Mouse (Mus musculus) kidney, postnatal 0 days (tissue): ENCODE data around the gene Ifngr2. TPM values are rescaled to one million over a fixed set of nuclear protein-coding genes. Genes with fewer than 3 reads are reported as not detected.

ENCODE experiments used
- ATAC-seq: fragments of 200-750 bp; cut with Nextera tagmentation; replicated peaks from 2 replicates; pipeline ENCODE4 v1.8.0; 2017; ENCODE audit warnings: low read depth, moderate number of reproducible peaks, moderate TSS enrichment, moderate library complexity; ENCODE audit not compliant: low FRiP score
- DNase-seq: peaks from one replicate; pipeline ENCODE4 v3.0.0-alpha.2; 2016; ENCODE audit warnings: low spot score
- H3K27ac ChIP-seq: fragments of 300-500 bp; sonication (generic); 2 replicates; pipeline ENCODE4 v1.5.1; 2014; ENCODE audit warnings: mild to moderate bottlenecking
- H3K27me3 ChIP-seq: fragments of 300-500 bp; sonication (generic); 2 replicates; pipeline ENCODE4 v1.6.1; 2014; ENCODE audit warnings: low read length, mixed read lengths; ENCODE audit not compliant: insufficient read depth
- H3K36me3 ChIP-seq: fragments of 300-500 bp; sonication (generic); 2 replicates; pipeline ENCODE4 v1.6.1; 2014; ENCODE audit warnings: low read length, mixed read lengths; ENCODE audit not compliant: insufficient read depth
- H3K4me1 ChIP-seq: fragments of 300-500 bp; sonication (generic); replicated peaks from 2 replicates; pipeline ENCODE4 v1.6.1; 2014; ENCODE audit warnings: antibody characterized with exemption, low read length, mixed read lengths; ENCODE audit not compliant: insufficient read depth
- H3K4me2 ChIP-seq: fragments of 300-500 bp; sonication (generic); 2 replicates; pipeline ENCODE4 v1.6.1; 2014; ENCODE audit warnings: mild to moderate bottlenecking, low read length, moderate library complexity, mixed read lengths
- H3K4me3 ChIP-seq: fragments of 300-500 bp; sonication (generic); replicated peaks from 2 replicates; pipeline ENCODE4 v1.5.1; 2014; ENCODE audit warnings: low read depth, low read length
- H3K9ac ChIP-seq: fragments of 300-500 bp; sonication (generic); 2 replicates; pipeline ENCODE4 v1.6.1; 2014; ENCODE audit warnings: low read depth, low read length
- H3K9me3 ChIP-seq: fragments of 300-500 bp; sonication (generic); replicated peaks from 2 replicates; pipeline ENCODE4 v1.6.1; 2016; ENCODE audit warnings: low read length, inconsistent platforms, mixed read lengths
- CTCF ChIP-seq: IDR thresholded peaks from 2 replicates; pipeline ENCODE4 v1.5.1; 2016; ENCODE audit warnings: antibody characterized with exemption, low read depth, mild to moderate bottlenecking, moderate library complexity
- WGBS: fragments of 180-500 bp; shearing (Covaris S2); extraction: QIAGEN DNeasy Blood & Tissue Kit; methylation state at CpG from one replicate; pipeline ENCODE4 v1.1.7; 2014; 5-methylcytosine and 5-hydroxymethylcytosine counted together
- polyA plus RNA-seq: library from polyadenylated mRNA; unstranded; fragments of >200 nt; fragmentation: Nextera tagmentation; extraction: Ambion mirVana; gene quantifications from 2 replicates; pipeline ENCODE4 v1.2.1, GENCODE M21; 2015

The Ifngr2 gene
- polyA plus RNA-seq, 1 experiment from 2014 or later = 42.6 TPM

DNA sequence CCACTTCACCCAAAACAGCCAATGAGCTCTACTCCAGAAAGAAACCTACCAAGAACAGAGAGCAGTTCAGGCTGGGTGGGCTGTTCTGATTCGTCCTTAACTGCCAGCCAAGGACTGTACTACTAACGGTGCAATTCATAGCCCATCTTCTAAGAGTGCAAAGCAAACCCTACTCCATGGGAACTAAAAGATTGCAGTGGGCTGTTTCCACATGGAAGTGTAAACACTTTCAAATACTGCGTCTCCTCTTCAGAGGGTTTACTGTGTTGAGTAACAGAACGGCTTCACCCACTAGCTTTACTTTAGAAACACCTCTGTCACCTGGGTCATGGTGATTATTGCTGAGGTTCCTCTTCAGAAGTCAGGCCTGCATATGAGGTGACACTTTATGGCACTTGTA, 54.2 kb downstream of the Ifngr2 start:
- Histone ChIP-seq H3K9me3 (no peaks in the 10 kb centered on the region), H3K4me2 (no peak overlapping the region), H3K4me1 (no peaks in the 10 kb centered on the region), H3K27ac (no peak overlapping the region), H3K9ac (no peak overlapping the region), H3K4me3 (no peak overlapping the region), H3K27me3 (no peaks in the 10 kb centered on the region), H3K36me3 (no peaks in the 10 kb centered on the region)
- no peak for TF ChIP-seq CTCF
- 41% methylated on average over 4 of the region's 4 CpGs for WGBS
- no peak for ATAC-seq
- DNase-seq = no peak

DNA sequence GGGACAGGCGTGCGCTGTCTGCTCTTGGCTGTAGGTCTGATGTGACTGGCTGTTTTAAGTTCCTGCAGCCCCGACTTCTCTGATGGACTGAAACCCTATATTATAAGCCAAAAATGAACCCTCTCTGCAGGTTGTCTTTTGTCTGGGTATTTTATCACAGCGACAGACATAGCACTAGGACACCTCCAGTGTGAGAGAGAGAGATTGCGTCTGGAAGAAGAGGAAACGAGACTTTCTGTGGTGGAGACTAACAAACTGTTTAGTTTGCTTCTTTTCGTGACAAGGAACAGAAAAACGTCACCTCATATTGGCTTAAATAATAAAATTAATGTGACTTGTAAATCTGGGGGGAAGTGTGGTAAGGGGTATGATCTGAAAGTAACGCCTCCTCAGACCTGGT, 54.8 kb downstream of the Ifngr2 start:
- WGBS = 47% methylated on average over 9 of the region's 9 CpGs
- H3K9ac ChIP-seq = no peak overlapping the region

GRCm38 (mm10) chr16:91605156-91605555, 58.3 kb downstream of the Ifngr2 start:
- TF ChIP-seq CTCF = no peak
- Histone ChIP-seq H3K4me1 (no peaks in the 10 kb centered on the region), H3K4me2 (no peak overlapping the region), H3K4me3 (no peak overlapping the region), H3K9me3 (no peaks in the 10 kb centered on the region), H3K27me3 (no peaks in the 10 kb centered on the region), H3K9ac (no peak overlapping the region), H3K27ac (no peak overlapping the region), H3K36me3 (no peaks in the 10 kb centered on the region)
- ATAC-seq (no peak), DNase-seq (no peak)
- 66% methylated on average over 6 of the region's 6 CpGs for WGBS

More for the DNA sequence above, 54.8 kb downstream of the Ifngr2 start:
- Histone ChIP-seq H3K27me3 (no peaks in the 10 kb centered on the region), H3K9me3 (no peaks in the 10 kb centered on the region), H3K27ac (no peak overlapping the region), H3K36me3 (no peaks in the 10 kb centered on the region), H3K4me1 (no peaks in the 10 kb centered on the region), H3K4me3 (no peak overlapping the region), H3K4me2 (no peak overlapping the region)
- no peak for TF ChIP-seq CTCF
- no peak for DNase-seq
- no peak for ATAC-seq

DNA sequence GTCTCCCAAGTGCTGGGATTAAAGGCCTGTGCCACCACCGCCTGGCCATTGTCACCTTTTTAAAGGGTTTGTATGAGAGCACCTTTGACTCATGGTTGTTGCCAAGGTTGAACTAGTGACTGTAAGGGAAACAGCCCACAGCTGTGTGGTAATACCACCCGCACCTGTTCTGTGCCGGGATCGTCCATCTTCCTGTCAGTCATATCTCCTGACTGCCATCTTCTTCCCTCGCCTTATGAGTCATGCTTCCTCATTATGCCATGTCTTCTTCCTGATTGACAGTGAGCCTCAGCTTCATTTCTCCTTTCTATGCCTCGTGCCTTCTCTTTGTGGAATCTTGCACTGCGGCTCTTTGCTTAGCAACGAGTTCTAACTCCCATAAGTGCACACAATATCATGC, 60.1 kb downstream of the Ifngr2 start:
- no peaks in the 10 kb centered on the region for H3K27me3 ChIP-seq
- H3K4me2 ChIP-seq = no peak overlapping the region
- H3K4me1 ChIP-seq = no peaks in the 10 kb centered on the region
- DNase-seq = no peak
- H3K9me3 ChIP-seq = no peaks in the 10 kb centered on the region
- WGBS = 91% methylated on average over 8 of the region's 8 CpGs
- no peak overlapping the region for H3K27ac ChIP-seq
- H3K9ac ChIP-seq = no peak overlapping the region
- TF ChIP-seq CTCF = no peak
- no peaks in the 10 kb centered on the region for H3K36me3 ChIP-seq
- no peak overlapping the region for H3K4me3 ChIP-seq
- ATAC-seq = no peak

DNA sequence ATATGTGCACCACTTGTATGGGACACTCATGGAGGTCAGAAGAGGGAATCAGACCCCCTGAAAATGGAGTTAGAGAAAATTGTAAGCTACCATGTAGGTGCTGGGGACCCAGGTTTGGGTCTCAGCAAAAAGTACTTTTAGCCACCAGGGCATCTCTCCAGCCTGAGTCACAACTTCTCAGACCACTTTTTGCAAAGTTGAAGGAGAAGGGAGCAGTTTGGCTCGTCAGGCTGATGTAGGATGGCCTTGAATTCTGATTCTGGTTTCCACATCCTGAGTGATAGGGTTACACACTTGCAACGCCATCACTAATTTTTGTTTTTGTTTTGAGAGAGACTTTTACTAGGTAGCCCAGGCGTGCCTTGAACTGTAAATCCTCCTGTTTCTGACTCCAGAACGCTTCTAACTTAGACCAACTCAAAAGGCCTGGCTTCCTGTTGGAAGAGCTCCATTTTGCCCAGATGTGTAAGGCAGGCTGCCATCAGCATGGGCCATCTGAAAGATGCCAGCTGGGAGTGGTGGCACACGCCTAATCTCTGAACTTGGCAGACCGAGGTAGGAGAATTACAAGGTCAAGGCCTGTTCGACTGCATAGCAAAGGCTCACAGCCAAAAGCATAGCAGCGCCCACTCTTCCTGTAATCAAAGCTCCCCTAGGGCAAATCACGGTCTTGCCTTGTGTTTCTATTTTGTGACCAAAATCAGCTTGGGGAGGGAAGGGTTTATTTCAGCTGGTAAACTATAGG, 62.8 kb downstream of the Ifngr2 start:
- Histone ChIP-seq H3K9ac (no peak overlapping the region), H3K4me1 (no peaks in the 10 kb centered on the region), H3K27ac (no peak overlapping the region), H3K4me2 (no peak overlapping the region), H3K4me3 (no peak overlapping the region), H3K27me3 (no peaks in the 10 kb centered on the region), H3K36me3 (no peaks in the 10 kb centered on the region), H3K9me3 (no peaks in the 10 kb centered on the region)
- ATAC-seq (no peak), DNase-seq (no peak)
- 43% methylated on average over 9 of the region's 9 CpGs for WGBS
- TF ChIP-seq CTCF = no peak

GRCm38 (mm10) chr16:91611248-91611647, 64.4 kb downstream of the Ifngr2 start:
- H3K36me3 ChIP-seq = no peaks in the 10 kb centered on the region
- H3K4me2 ChIP-seq = no peak overlapping the region
- H3K27me3 ChIP-seq = no peaks in the 10 kb centered on the region
- no peak for TF ChIP-seq CTCF
- no peak overlapping the region for H3K4me3 ChIP-seq
- H3K9ac ChIP-seq = no peak overlapping the region
- DNase-seq (no peak), ATAC-seq (no peak)
- H3K27ac ChIP-seq = no peak overlapping the region
- H3K4me1 ChIP-seq = no peaks in the 10 kb centered on the region
- 76% methylated on average over 11 of the region's 11 CpGs for WGBS
- H3K9me3 ChIP-seq = no peaks in the 10 kb centered on the region

DNA sequence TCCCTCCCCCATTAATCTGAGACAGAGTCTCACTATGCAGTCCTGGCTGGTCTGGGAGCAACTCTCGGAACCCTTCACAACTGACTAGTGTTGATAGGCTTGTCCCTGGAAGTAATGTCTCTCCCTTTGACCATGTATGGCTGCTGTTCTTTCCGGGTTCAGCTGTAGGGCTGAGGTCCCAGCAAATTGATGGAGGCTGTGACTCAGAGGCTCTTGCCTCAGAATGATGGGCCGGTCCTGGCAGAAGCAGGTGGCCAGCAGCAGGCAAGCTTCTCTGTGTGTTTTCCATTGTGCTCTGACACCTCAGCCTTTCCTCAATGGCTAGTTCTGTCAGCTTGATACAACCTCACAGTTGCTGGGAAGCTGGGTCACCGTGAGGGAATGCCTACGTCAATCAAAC, 65.7 kb downstream of the Ifngr2 start:
- TF ChIP-seq CTCF = no peak
- no peak for DNase-seq
- no peak overlapping the region for H3K4me3 ChIP-seq
- no peak for ATAC-seq
- H3K4me2 ChIP-seq = no peak overlapping the region
- no peaks in the 10 kb centered on the region for H3K4me1 ChIP-seq
- no peak overlapping the region for H3K9ac ChIP-seq
- WGBS = 52% methylated on average over 5 of the region's 5 CpGs
- no peaks in the 10 kb centered on the region for H3K9me3 ChIP-seq
- H3K27me3 ChIP-seq = no peaks in the 10 kb centered on the region
- H3K36me3 ChIP-seq = no peaks in the 10 kb centered on the region
- H3K27ac ChIP-seq = no peak overlapping the region
